Mouse (Mus musculus) forelimb bud, embryonic 11.5 days (tissue): Measurements from ENCODE around the gene Trmt6.

Experiments used
- DNase-seq: peaks from one replicate; pipeline ENCODE4 v3.0.0-alpha.2; 2012; ENCODE audit warnings: low read depth, low spot score

The Trmt6 gene

DNA sequence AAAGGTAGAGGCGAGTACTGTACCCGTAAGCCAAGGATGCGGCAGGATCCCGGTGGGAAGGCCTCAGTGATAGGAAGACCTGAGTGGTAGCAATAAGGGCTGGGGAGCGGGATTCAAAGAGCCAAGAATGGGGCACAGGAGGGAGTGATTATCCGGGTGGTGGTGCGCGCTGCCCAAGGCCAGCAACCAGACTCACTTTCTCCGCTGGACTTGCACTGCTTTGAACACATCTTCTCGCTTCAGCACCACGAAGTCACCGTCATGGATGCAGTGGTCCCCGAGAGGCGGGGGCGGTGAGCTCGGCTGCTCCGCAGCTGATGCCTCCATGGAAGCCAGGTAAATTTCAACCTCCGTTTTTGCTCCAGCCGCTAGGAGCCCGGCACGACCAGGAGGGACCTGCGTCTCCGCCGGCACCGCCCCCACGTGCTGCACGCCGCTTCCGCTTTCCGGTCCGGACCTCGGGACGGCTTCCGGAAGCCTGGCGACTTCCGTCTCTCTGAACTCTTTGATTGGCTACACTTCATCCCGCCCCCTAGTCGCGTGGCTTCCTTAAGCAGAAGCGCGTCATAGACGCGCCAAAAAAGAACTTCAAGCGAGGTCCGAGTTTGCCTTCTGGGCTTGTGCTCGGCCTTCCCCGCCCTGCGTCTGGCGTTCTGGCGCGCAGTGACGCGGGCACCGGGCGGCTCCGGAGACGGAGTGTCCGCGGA lies at the start of gene Trmt6, which contains the start of gene Mcm8:
TSS of gene Trmt6 (minus strand) at position 448 of the 707 bp plus-strand sequence.
TSS of gene Mcm8 (plus strand) at position 534 of the 707 bp plus-strand sequence.
- DNase-seq: peak; percentile 99

DNA sequence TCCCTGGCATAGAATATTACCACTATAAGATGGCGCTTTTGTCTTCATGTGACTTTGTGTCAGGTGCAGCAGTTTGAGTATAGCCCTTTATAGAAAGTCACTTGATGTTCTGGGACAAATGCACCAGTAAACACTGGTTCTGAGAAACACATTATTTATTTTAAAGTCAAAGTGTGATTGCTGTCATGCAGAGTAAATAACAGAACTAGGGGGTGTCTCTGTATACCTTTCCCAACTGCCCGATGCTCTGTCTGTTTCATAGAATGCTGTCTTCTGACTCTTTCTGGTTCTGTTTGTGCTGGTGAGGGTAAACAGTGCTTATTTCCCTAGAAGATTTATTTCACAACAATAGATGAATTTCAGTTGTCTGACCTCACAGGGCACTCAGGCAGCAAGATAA lies 47.5 kb upstream of the Trmt6 start:
- no peak for DNase-seq

DNA sequence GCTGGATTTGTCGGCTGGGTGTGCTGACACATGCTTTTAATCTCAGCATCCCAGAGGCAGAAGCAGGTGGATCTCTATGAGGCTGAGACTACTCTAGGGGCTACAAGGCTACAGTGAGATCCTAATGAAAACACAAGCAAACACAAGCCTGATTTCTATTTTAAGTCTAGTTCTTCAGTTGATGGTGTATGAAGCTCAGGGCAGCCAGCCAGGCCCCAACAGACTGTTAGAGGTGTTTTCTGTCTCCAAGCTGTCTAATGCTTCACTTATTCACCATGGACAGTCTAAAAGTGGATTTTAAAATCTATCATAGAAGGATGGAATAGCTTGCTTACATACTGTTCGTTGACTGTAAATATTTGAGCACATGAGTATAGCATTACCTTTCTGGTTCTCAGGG lies 45.6 kb upstream of the Trmt6 start:
- DNase-seq: no peak

DNA sequence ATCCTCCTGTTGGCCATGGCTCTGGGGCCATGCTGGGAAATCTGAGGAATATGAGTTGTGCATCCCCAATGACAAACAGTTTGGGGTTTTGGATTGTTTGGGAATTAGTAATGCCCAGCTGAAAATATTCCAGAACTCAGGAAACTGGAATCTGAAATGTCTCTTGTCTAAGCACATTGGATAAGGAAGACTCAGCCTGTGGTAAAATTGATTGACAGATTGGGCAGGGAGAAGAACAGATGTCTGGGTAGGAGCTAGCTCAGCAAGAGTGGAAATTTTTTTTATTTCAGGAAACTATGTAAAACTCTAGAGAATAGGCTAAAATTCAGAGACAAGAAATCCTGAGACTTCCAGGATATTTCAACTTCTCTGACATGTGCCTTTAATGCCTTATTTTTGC lies 44.6 kb upstream of the Trmt6 start:
- DNase-seq: no peak

DNA sequence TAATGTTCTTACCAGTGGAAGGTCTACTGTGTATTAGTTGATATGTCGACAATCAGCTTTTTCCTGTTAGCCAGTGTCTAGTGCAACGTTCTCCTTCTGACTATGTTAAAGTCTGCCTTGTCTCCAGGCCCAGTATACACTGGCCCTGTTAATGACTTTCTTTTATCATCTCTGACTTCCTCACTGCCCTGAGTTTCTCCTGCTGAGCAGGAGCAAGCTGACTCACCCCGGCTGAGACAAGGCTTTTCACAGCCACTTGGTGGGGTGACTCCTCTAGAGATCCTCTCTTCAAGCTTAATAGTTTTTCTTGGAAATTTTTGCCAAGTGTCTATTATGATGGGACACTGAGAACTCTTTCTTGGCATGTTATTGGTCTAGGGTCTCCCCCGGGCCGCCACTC lies 40.5 kb upstream of the Trmt6 start:
- DNase-seq: no peak

DNA sequence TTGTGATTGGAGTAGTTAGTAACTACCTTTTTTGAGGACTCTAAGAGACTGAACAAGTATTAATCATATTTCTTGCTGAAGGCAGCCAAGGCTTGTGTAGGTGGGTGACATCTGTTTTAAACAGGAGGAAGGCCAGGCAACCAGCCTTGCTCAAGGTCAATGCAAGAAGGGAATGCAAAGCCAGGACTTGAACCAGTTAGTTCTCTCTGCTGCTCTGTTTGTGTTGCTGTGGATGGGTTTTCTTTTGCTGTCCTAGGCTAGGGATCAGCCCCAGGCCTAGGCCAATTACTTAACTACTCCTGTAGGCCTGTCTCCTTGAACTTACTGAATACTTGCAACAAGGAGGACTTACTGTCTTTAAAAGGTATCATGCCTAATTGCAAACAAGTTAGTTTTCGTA lies 37.2 kb upstream of the Trmt6 start:
- DNase-seq: no peak

DNA sequence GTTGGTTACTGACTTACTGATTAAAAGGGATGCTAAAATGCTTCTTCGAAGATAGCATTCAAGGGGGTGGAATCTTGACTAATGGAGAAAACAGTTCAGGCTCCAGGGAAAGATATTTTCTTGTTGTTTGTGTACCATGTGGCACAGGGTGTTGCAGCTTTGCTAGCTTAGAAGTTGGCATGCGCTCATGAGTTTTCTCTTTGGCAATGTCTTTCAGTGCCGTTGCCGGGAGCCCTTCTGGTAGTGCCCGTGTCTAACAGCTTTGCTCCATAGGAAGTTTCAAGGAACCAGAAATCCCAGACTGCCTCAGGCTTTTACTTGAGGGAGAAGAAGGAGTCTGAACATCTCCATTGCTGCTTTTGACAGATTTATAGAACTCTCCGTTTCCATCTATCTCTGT lies 33.3 kb upstream of the Trmt6 start:
- DNase-seq: no peak

DNA sequence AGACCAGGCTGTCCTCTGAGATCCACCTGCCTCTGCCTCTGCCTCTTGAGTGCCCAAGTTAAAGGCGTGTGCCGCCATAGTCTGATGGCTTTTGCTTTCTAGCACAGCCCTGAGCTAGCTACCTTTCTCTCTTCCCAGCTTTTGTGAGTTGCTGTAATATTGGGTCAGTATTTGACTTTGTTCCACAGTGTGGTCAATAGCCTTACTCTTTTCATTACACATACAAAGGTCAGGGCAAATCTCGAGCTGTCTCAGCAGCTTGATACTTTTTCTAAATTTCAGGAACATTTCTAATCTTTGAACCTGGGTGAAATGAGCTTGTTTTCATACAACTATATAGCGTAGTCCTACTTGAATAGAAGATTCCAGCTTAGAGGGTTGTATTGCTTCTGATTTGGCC lies 32.5 kb upstream of the Trmt6 start:
- no peak for DNase-seq

DNA sequence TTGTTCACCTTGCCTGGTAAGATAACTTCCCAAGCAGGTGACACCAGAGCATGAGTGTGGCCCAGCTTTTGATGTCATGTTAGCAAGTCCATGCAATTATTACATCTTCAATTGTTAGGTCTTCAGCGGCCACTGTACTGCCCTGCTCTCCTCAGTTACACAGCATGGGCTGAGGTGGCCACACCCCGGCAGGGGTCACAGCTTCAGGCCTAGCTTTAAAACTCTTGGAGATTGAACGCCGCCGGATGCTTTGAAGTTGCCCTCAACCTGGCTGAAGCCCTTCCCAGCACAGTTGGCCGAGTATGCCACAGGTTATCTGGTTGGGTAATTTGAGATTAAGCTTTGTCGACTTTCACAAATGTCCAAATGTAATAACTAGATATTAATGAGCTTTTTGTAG lies 31.7 kb upstream of the Trmt6 start:
- peak; percentile 3 for DNase-seq

DNA sequence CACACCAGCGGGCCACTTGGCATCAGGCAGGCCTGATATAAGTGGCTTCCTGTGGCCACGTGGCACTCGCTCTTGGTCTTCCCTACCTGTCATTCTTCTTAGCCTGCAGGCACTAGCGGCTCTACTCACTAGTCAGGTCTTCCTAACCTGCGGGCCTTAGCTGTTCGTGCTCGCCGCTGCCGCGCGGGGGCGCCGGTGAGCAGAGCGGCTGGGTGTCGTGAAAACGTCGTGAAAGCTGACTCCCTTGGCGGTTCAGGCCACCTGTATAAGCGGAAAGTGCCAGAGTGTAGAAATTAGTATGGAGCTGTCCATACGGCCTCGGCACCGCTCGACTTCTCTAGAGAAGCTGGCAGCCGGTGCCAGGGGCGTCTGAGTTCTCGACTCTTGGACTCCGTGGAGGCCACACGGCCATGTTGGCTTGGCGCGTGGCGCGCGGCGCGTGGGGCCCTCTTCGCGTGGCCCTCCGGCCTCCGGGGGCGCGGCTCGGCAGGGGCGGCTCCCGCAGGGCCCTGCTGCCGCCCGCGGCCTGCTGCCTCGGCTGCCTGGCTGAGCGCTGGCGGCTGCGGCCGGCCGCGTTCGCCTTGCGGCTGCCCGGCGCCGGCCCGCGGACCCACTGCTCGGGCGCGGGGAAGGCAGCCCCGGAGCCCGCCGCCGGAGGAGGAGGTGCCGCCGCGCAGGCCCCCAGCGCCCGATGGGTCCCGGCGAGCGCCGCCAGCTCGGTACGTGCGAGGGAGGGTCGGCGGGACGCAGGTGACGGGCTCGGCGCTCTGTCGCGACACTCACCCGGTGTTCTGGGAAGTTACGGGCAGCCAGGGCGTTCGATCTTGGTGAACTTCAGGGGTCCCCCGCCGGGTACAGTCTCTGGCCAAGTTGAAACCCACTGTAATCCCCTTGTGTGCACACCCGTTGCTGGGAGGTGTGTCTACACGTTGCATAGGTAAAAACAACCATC lies 30.8 kb upstream of the Trmt6 start, which contains the start of gene Crls1:
TSS of gene Crls1 (plus strand) at position 260 of the 952 bp plus-strand sequence.
- DNase-seq: peak; percentile 97

DNA sequence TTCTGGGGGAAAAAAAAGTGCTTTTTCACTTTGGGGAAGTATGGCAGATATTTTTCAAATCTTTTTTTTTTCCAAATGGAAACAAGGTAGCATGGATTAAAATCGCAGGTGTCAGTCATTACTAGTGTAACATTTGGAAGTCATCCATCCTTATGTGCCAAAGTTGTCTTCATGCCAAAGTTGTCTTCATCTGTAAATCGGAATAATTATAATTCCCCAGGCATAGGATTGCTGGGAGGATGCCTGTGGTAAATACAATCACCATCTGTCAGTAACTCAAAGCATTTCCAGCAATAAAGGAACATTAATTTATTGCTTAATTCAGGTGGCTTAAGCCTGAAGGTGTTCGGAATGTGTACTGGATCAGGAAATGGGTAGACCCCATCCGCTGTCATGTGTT lies 25.2 kb upstream of the Trmt6 start:
- no peak for DNase-seq

DNA sequence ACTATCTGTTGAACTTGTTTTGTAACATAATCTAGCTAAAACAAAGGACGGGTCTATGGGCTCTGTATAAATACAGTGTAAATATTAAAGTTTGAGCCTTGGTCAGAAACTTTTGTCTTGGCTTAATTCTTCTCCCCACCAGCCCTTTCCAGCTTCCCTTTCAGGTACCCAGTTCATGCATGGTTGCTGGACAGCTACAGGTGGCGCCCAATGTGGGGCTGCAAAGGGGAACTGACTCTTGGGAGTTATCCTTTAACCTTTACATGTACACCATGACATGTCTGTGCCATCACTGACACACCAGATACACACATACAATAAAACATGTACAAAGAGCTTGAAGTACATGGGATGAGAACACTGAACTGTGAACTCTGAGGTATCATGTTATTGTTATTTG lies 12.9 kb downstream of the Trmt6 start:
- DNase-seq: no peak

DNA sequence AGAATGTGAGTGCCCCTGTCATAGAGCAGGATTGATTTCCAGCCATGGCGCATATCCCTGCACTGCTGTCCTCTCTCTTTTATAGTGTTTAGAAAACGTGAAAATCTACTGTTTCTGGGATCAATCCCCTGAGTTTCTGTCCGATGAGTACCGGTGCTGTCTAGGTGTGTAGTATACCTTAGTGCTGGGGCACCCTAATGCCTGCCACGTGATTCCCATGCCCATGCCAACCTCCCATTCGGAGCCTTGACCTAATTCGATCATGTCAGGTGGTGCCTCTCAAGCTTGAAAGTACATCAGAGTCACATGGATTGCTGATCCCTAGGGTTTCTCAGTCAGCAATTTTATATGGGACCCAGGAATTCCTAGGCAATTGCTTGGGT lies 21.7 kb downstream of the Trmt6 start:
- DNase-seq: no peak

DNA sequence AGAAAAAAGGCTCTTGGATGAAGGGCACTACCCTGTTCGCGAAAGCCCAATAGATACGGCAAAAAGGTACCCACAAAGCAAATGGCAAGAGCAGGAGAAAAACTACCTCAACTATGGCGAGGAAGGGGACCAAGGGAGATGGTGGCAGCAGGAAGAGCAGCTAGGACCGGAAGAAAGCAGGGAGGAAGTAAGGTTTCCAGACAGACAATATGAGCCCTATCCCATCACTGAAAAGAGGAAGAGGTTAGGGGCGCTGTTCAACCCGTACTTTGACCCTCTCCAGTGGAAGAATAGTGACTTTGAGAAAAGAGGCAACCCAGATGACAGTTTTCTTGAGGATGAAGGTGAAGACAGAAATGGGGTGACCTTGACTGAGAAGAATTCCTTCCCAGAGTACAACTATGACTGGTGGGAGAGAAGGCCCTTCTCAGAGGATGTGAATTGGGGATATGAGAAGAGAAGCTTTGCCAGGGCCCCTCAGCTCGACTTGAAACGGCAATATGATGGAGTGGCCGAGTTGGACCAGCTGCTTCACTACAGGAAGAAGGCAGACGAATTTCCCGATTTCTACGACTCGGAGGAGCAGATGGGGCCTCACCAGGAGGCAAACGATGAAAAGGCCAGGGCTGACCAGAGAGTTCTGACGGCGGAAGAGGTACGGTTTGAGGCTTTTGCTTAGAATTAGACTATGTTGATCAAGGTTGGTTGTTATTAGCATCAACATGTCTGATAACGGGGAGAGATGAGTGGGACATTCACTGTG lies 22.2 kb downstream of the Trmt6 start:
- no peak for DNase-seq

DNA sequence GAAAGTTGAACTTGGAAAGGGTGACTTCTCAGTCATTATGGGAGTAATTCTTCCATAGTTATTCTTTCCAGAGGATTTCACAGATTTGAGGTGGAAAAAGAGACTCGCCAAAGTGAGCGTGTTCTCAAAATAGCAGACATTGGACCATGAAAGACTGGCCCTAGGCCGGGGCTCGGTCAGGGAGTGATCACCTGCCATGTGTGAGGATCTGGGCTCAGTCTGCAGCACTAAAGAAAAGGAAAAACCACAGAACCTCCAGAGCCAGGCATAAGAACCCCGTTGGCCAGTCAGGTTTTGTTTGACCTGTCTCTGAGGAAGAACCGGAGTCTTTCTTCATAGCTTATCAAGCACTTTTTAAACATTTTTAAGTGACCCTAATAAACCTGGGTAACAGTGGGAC lies 31.8 kb downstream of the Trmt6 start:
- no peak for DNase-seq

DNA sequence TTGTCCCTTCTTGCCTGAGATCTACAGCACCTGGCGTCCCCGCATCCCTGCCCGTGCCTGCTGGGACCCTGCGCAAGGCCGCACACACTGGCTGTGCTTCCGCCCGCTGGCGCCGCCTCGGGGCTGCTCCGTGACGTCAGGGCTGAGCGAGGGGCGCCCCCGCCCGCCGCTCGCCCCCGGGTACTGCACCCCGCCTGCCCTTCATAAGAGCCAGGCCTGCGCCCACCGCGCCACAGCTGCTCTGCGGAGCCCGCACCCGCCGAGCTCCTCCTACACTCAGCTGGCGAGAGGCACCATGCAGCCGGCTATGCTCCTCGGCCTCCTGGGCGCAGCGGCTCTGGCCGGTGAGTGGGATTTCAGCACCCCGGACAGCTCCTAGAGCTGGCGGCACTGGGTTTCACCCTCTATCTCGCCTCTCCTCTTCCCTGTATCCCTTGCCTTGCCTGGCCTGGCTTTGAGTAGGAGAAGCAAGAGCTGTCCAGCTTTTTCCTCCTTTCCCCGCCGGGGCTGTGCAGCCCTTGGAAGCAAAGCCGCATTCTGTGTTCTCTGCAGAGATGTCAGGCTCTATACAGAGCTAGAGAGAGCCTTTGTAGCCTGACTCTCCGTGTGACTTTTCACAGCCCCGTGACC lies 34.3 kb downstream of the Trmt6 start:
- DNase-seq: peak; percentile 98

DNA sequence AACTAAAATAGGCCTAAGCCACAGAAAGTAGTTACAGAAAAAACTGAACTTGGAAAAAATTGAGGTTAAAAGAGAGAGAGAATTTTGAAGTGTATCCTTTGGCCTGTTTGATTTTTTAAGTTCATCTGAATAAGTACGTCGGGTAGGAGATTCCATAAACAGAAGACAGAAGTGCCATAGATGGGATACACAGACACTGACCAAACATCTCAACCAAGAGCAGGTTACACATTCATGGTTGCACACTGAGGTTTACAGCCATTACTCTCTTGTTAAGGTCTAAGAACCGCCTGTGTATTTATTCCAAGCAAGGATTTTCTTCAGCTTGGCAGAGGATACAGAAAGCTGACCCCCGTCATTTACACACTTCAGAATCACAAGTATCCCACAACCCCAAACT lies 34.9 kb downstream of the Trmt6 start, which contains the start of gene Chgb:
TSS of gene Chgb (plus strand) at position 301 of the 400 bp plus-strand sequence.
- DNase-seq: no peak

DNA sequence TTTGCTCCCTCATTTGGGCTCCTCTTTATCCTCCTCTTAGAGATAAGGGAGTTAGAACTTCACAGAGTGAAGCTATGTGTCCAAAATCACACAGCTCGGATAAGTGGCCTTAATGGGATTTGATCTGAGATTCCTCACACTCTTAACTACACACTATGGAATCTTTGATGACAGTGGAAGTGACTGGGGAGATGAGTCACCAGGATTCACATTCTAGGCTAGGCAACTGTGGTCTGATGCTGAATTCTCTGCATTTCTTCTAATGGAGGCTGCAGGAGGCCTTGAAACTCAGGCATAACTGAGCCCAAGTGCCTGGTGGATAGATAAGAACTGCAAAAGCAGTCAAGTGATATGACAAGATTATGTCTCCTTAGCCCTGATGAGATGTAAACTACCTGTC lies 45.0 kb downstream of the Trmt6 start:
- no peak for DNase-seq

DNA sequence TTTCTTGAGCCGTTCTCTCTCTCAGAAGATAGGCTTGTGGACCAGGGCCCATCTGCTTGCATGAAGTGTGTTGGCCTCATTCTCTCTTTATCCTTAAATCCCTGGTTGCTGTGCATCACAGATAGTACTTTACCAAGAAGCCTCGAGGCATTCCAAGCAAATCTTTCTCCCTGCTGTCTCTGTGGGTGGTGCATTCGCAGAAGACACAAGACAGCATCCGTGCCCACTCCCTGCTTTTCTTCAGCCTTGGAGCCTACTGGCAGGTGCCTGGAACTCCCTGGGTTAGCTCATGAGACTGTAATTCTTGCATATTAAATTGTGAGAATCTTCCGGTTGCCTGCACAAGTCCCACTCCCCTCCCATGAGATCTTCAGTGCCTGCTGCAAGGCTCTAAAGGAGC lies 57.9 kb downstream of the Trmt6 start:
- no peak for DNase-seq
